Mouse (Mus musculus) forebrain, embryonic 10.5 days (tissue): ENCODE results near the gene Olfml1. TPM values are rescaled to one million over a fixed set of nuclear protein-coding genes. Genes with fewer than 3 reads are reported as not detected.

ENCODE experiments used
- DNase-seq: peaks from one replicate; pipeline ENCODE4 v3.0.0-alpha.2; 2017; ENCODE audit warnings: low spot score; ENCODE audit errors: extremely low spot score
- H3K27ac ChIP-seq: fragments of 300-500 bp; sonication (generic); 2 replicates; pipeline ENCODE4 v1.5.1; 2016; ENCODE audit warnings: mild to moderate bottlenecking
- H3K27me3 ChIP-seq: fragments of 300-500 bp; sonication (generic); 2 replicates; pipeline ENCODE4 v1.6.1; 2016; ENCODE audit warnings: mild to moderate bottlenecking; ENCODE audit not compliant: poor library complexity, severe bottlenecking
- H3K36me3 ChIP-seq: fragments of 300-500 bp; sonication (generic); replicated peaks from 2 replicates; pipeline ENCODE4 v1.6.1; 2016; ENCODE audit warnings: mild to moderate bottlenecking, moderate library complexity
- H3K4me1 ChIP-seq: fragments of 300-500 bp; sonication (generic); 2 replicates; pipeline ENCODE4 v1.6.1; 2016
- H3K4me3 ChIP-seq: fragments of 300-500 bp; sonication (generic); 2 replicates; pipeline ENCODE4 v1.5.1; 2016; ENCODE audit warnings: mild to moderate bottlenecking, moderate library complexity
- H3K9me3 ChIP-seq: fragments of 300-500 bp; sonication (generic); 2 replicates; pipeline ENCODE4 v1.6.1; 2016; ENCODE audit warnings: mild to moderate bottlenecking, moderate library complexity
- WGBS: fragments of 180-500 bp; shearing (Covaris S2); methylation state at CpG from one replicate; pipeline ENCODE4 v1.1.7; 2016; 5-methylcytosine and 5-hydroxymethylcytosine counted together
- polyA plus RNA-seq: library from polyadenylated mRNA; unstranded; fragments of >200 nt; fragmentation: Nextera tagmentation; extraction: Ambion mirVana; gene quantifications from 2 replicates; pipeline ENCODE4 v1.2.1, GENCODE M21; 2016

The Olfml1 gene
- polyA plus RNA-seq, 1 experiment from 2014 or later, result 6.3 TPM

DNA sequence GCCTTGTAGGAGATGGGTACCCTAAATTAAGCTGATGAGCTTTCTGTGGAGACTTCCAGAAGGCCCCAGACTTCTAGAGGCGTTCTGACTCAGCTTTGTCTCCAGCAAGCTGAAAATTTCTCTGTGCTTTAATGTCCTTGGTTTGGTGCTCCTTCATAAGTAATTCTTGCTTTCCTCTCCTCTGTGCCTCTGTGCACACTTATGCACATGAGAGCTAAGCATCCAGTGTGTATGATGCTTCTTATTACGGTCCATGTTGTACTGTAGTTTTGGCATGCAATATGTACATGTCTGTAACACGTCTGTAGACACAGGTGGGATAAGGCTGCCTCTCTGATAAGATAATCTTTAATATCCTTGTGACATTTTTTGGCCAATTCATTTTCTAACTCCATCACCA lies 30.7 kb downstream of the Olfml1 start:
- Histone ChIP-seq H3K27me3 (peaks cover 11% of the 10 kb centered on the region), H3K9me3 (no peaks in the 10 kb centered on the region), H3K4me1 (peaks cover 20% of the 10 kb centered on the region), H3K4me3 (no peak overlapping the region), H3K36me3 (no peaks in the 10 kb centered on the region), H3K27ac (no peak overlapping the region)
- no peak for DNase-seq
- WGBS, result 86% methylated on average over 3 of the region's 3 CpGs

DNA sequence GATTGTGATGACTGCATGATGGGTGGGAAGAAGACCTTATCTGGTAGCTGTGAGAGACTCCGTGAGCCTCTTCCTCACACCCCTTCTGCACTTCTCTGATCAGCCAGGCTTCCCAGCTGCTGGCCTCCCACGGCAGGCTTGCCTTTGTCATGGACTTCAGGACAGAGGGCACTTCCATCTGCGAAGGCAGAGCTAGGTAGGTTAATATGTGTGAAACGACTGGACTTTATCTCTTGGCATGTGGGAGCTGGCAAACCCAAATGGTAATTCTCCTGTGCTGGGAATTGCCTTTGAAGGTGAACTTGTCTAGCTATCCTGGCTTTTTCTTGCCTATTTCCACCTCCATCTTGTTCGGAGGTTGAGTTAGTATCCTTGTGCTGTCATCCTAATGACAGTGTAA lies 33.4 kb downstream of the Olfml1 start:
- H3K9me3 ChIP-seq, result no peaks in the 10 kb centered on the region
- H3K36me3 ChIP-seq, result no peaks in the 10 kb centered on the region
- no peak overlapping the region for H3K27ac ChIP-seq
- 78% methylated on average over 5 of the region's 5 CpGs for WGBS
- DNase-seq, result no peak
- no peak overlapping the region for H3K4me3 ChIP-seq
- peaks cover 2% of the 10 kb centered on the region for H3K27me3 ChIP-seq
- H3K4me1 ChIP-seq, result peaks cover 5% of the 10 kb centered on the region

- Histone ChIP-seq H3K4me3 (no peak overlapping the region), H3K36me3 (no peaks in the 10 kb centered on the region), H3K27ac (no peak overlapping the region), H3K4me1 (peaks cover 5% of the 10 kb centered on the region), H3K9me3 (no peaks in the 10 kb centered on the region), H3K27me3 (no peaks in the 10 kb centered on the region)
- WGBS, result 76% methylated on average over 4 of the region's 4 CpGs
- no peak for DNase-seq
Measured at GRCm38 (mm10) chr7:107602505-107602904, 35.3 kb downstream of the Olfml1 start.

DNA sequence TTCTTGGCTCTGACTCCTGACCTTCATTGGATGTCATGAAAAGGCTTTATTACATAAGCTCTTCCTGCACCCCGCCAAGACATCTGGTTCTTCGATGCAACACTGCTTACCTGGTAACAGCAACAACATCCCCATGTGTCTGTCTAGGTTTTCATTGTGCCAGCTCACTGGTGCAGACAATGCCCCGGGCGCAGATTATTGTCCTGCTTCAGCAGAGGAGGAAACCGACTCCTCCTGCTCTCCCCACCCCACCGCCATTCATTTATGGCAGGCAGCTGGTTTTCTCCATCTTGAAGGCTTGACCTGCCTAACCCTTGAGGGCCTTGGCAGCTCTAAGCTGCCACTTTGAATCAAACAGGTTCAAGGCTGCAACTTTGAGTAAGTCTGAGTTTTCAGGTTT lies 35.7 kb downstream of the Olfml1 start:
- Histone ChIP-seq H3K4me3 (no peak overlapping the region), H3K27me3 (no peaks in the 10 kb centered on the region), H3K9me3 (no peaks in the 10 kb centered on the region), H3K36me3 (no peaks in the 10 kb centered on the region), H3K4me1 (peaks cover 5% of the 10 kb centered on the region), H3K27ac (no peak overlapping the region)
- no peak for DNase-seq
- 68% methylated on average over 6 of the region's 6 CpGs for WGBS

DNA sequence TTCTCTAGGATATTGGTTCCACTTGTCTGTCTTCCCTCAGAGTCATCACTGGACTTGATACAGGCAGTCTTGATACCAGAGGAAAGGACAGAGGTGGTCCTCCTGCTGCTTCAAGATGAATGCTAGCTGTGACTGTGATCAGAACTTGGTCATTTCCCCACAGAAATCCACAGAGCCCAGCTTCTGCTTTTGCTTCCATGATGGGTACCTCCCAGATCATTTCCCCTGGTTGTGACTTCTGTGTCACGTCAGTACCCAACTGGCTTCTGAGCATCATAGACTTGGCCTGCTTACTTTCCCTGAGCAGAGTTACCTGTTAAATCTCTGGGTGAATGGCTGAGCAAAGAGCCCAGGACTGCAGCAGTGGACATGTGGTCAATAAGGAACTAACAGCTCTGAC lies 40.5 kb downstream of the Olfml1 start:
- Histone ChIP-seq H3K36me3 (no peaks in the 10 kb centered on the region), H3K27me3 (no peaks in the 10 kb centered on the region), H3K9me3 (no peaks in the 10 kb centered on the region), H3K27ac (no peak overlapping the region), H3K4me1 (peaks cover 4% of the 10 kb centered on the region), H3K4me3 (no peak overlapping the region)
- 93% methylated on average over 1 of the region's 1 CpGs for WGBS
- no peak for DNase-seq

DNA sequence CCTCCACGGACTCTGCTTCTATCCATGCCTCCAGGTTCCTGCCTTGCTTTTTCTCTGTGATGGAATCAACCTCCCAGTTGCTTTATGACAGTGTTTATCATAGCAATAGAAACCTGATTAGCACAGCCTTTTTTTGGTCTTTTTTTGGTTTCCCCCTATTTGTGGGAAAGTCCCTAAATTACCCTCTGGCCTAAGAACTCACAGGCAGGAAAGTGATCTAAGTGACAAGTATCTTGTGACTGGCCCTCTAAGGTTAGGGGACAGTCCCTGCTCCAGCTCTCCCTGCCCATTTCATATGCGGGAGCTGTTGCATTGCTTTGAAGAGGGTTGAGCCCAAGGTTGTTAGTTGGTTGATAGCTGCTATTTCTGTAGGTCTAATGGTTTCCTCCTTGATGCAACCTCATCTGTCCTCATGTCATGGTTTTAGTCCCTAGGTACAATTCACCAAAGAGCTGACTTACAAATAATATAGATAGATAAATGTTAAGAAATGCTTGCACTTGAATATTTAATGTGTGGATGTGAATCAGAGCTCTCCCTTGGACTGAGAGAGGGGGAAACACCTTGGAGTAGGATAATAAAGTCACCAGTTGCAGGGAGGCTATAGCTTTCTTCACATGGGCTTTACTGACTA lies 42.5 kb downstream of the Olfml1 start:
- DNase-seq, result no peak
- 83% methylated on average over 2 of the region's 2 CpGs for WGBS
- H3K27me3 ChIP-seq, result no peaks in the 10 kb centered on the region
- no peaks in the 10 kb centered on the region for H3K4me1 ChIP-seq
- no peaks in the 10 kb centered on the region for H3K9me3 ChIP-seq
- H3K27ac ChIP-seq, result no peak overlapping the region
- no peak overlapping the region for H3K4me3 ChIP-seq
- H3K36me3 ChIP-seq, result no peaks in the 10 kb centered on the region

DNA sequence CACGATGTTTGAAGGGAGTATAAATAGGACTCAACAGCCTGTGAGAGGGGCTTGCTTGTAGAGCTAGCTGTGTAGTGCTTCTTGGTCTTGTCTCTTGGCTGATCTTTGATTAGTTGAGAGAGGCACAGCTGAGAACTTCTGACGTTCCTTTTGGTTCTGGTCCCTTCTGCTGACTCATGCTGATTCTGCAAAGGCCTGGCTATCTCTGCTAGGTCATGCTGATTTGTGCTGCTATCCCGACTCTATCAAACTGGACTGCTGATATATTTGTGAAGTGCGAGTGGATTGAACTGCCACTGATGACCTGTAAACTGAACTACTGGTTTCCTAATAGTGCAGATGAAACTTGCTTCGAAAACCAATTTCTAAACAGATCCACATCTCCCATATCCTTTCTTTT lies 43.6 kb downstream of the Olfml1 start:
- H3K27me3 ChIP-seq, result no peaks in the 10 kb centered on the region
- H3K27ac ChIP-seq, result no peak overlapping the region
- WGBS, result 87% methylated on average over 5 of the region's 5 CpGs
- DNase-seq, result no peak
- H3K9me3 ChIP-seq, result no peaks in the 10 kb centered on the region
- H3K36me3 ChIP-seq, result no peaks in the 10 kb centered on the region
- H3K4me3 ChIP-seq, result no peak overlapping the region
- H3K4me1 ChIP-seq, result no peaks in the 10 kb centered on the region

- Histone ChIP-seq H3K9me3 (no peaks in the 10 kb centered on the region), H3K4me3 (no peak overlapping the region), H3K4me1 (peaks cover 22% of the 10 kb centered on the region), H3K27me3 (no peaks in the 10 kb centered on the region), H3K36me3 (no peaks in the 10 kb centered on the region), H3K27ac (no peak overlapping the region)
- no peak for DNase-seq
- 35% methylated on average over 11 of the region's 11 CpGs for WGBS
Measured at GRCm38 (mm10) chr7:107618028-107618992, 51.1 kb downstream of the Olfml1 start.

DNA sequence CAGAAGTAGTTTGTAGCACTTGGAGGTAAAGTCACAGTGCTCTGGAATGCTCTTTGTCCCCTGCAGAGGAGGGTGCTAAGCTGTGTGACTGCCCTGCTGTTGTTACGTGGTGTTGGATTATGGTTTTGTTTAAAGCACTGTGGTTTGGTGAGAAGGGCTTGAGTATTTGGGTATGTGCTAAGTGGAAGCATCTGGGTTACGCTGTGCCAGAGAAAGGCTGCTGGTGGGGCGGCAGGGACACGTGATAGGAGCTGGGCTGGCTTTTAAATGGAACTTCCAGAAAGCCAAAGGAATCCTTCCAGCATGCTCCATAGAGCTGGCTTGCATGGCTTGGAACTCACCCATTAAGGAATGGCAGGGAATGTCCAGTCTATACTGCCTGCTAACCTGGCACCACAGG lies 52.0 kb downstream of the Olfml1 start:
- no peaks in the 10 kb centered on the region for H3K36me3 ChIP-seq
- H3K9me3 ChIP-seq, result no peaks in the 10 kb centered on the region
- H3K27ac ChIP-seq, result no peak overlapping the region
- DNase-seq, result no peak
- WGBS, result 67% methylated on average over 4 of the region's 4 CpGs
- H3K4me3 ChIP-seq, result no peak overlapping the region
- no peaks in the 10 kb centered on the region for H3K27me3 ChIP-seq
- peaks cover 22% of the 10 kb centered on the region for H3K4me1 ChIP-seq

DNA sequence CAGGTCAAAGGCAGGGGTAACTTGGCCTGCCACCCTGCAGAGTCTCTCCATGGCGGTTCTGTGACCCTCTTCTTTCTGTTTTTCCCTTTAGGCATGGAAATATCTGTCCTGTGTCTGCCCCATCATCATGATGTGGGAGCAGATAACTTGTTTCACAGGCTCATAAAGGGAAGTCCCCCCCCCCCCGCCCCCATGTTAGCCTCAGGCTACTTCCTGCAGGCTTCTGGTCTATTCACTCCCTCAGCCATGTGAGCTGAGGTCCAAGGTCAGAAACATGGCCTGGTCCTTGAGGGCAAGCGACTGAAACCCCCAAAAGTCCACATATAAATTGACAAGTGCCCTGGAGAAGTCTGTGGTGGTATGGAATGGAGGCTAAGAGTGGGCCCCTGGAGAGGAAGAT lies 52.9 kb downstream of the Olfml1 start:
- no peak overlapping the region for H3K4me3 ChIP-seq
- H3K9me3 ChIP-seq, result no peaks in the 10 kb centered on the region
- no peaks in the 10 kb centered on the region for H3K27me3 ChIP-seq
- H3K4me1 ChIP-seq, result peaks cover 22% of the 10 kb centered on the region
- whole genome bisulfite sequencing, result 71% methylated on average over 3 of the region's 3 CpGs
- no peak overlapping the region for H3K27ac ChIP-seq
- H3K36me3 ChIP-seq, result no peaks in the 10 kb centered on the region
- no peak for DNase-seq

DNA sequence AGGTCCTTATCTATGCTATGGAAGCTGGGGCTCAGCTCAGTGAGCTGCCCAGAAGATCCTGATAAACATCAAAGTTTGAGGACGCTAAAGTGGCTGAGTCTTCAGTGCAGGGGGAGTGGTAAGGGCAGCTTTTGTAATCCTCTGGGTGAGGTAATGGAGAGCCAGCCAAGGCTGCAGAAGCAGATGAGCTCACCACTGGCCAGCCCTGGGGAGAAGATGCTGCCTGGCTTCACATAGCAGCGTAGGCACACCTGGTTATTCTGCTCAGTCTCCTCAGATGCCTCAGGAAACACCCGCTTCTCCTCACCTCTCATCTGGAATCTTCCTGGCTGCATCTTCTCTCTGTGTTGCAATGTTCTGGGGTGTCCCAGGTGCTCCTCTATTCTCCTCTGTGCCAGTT lies 57.2 kb downstream of the Olfml1 start:
- Histone ChIP-seq H3K9me3 (no peaks in the 10 kb centered on the region), H3K4me1 (0 out of 2 replicates have a peak, but pooled peaks cover 6% of the 10 kb centered on the region), H3K27ac (no peak overlapping the region), H3K36me3 (no peaks in the 10 kb centered on the region), H3K4me3 (no peak overlapping the region), H3K27me3 (no peaks in the 10 kb centered on the region)
- WGBS, result 82% methylated on average over 3 of the region's 3 CpGs
- DNase-seq, result no peak

DNA sequence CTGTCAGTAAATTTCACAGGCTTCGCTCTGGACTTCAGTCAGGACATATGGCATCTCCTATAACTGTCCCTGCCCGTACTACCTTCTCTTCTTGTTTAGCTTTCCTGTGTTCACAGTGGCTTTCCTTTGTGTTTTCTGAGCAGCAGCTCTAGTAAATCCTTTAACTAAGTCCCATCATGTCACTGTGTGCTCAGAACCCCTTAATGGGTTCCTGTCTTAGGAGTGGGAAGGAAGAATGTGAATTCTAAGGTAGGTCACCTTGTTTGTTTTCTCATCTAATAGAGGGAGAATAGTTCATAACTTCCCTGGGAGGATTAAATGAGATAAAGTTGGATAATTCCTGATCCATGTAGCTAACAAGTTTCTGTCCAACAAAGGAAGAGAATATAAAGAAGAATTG lies 57.8 kb downstream of the Olfml1 start, which contains the start of gene 5330417H12Rik:
5330417H12Rik (minus strand) TSS at position 101 of the 400 bp plus-strand sequence.
- H3K4me1 ChIP-seq, result 0 out of 2 replicates have a peak, but pooled peaks cover 4% of the 10 kb centered on the region
- H3K27ac ChIP-seq, result no peak within 1 kb of the TSS
- H3K4me3 ChIP-seq, result no peak within 1 kb of the TSS
- DNase-seq, result no peak
- H3K36me3 ChIP-seq, result no peaks in the 10 kb centered on the region
- no peaks in the 10 kb centered on the region for H3K9me3 ChIP-seq
- WGBS, result 92% methylated on average over 2 of the region's 2 CpGs
- no peaks in the 10 kb centered on the region for H3K27me3 ChIP-seq

DNA sequence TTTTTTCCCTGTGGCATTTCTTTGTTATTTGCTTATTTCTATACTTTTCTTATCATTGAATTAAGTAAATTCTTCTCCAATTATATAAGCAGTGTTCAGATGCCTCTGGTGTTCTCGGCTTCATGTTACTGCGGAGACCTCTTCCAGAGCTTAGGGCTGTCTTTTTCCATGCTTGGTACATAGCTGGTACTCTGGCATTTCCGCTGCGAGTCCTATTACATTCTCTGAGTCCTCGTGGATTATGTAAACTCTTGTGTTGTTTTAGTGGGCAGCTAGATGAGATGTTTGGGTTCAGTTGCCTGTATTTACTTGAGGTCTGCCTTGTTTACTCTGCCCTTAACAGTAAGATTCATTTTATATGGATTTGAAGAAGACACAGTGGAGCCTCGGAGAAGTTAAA lies 58.5 kb downstream of the Olfml1 start:
- Histone ChIP-seq H3K27ac (no peak overlapping the region), H3K27me3 (no peaks in the 10 kb centered on the region), H3K9me3 (no peaks in the 10 kb centered on the region), H3K4me3 (no peak overlapping the region), H3K4me1 (no peaks in the 10 kb centered on the region), H3K36me3 (no peaks in the 10 kb centered on the region)
- DNase-seq, result no peak
- WGBS, result 91% methylated on average over 6 of the region's 6 CpGs
